Mouse (Mus musculus) stomach, postnatal 0 days (tissue): ENCODE results near the gene Hoxd11.

Experiments used
- CTCF ChIP-seq: IDR thresholded peaks from 2 replicates; pipeline ENCODE4 v1.5.1; 2016; ENCODE audit warnings: antibody characterized with exemption, low read depth, mild to moderate bottlenecking, moderate library complexity
- EP300 ChIP-seq: optimal IDR thresholded peaks from 2 replicates; pipeline ENCODE3; 2016; ENCODE audit warnings: antibody characterized with exemption

GRCm38 (mm10) chr2:74655821-74656631 is 23.3 kb upstream of the Hoxd11 start:
- no peak for TF ChIP-seq CTCF
- TF ChIP-seq EP300, result no peak
